Mouse (Mus musculus): ENCODE results near the gene Alx3.

Alx3 gene

GRCm38 (mm10) chr3:107583893-107584292 lies 10.9 kb upstream of the Alx3 start:
- no peak for DNase-seq

- no peak for DNase-seq
Measured at GRCm38 (mm10) chr3:107586504-107586903, 8.3 kb upstream of the Alx3 start.

- no peak for DNase-seq
Measured at GRCm38 (mm10) chr3:107591612-107592011, 3.2 kb upstream of the Alx3 start.

- DNase-seq: no peak
Measured at GRCm38 (mm10) chr3:107593632-107594031, 1.2 kb upstream of the Alx3 start.

GRCm38 (mm10) chr3:107595264-107595937 lies 570 bp downstream of the Alx3 start:
- no peak for DNase-seq

GRCm38 (mm10) chr3:107595938-107596461 lies 1.2 kb downstream of the Alx3 start:
- DNase-seq: no peak

- DNase-seq: no peak
Measured at GRCm38 (mm10) chr3:107596559-107596958, 1.7 kb downstream of the Alx3 start.

GRCm38 (mm10) chr3:107597134-107597533 lies 2.3 kb downstream of the Alx3 start:
- no peak for DNase-seq

- no peak for DNase-seq
Measured at GRCm38 (mm10) chr3:107597586-107598389, 3.0 kb downstream of the Alx3 start.

- DNase-seq: no peak
Measured at GRCm38 (mm10) chr3:107600127-107600526, 5.3 kb downstream of the Alx3 start.

- peak; percentile 57 for DNase-seq
Measured at GRCm38 (mm10) chr3:107605304-107605703, 10.5 kb downstream of the Alx3 start.

- no peak for DNase-seq
Measured at GRCm38 (mm10) chr3:107607221-107607620, 12.4 kb downstream of the Alx3 start.

- DNase-seq: no peak
Measured at GRCm38 (mm10) chr3:107608808-107609207, 14.0 kb downstream of the Alx3 start.

- no peak for DNase-seq
Measured at GRCm38 (mm10) chr3:107609376-107609775, 14.5 kb downstream of the Alx3 start.

GRCm38 (mm10) chr3:107611394-107611793 lies 16.6 kb downstream of the Alx3 start:
- DNase-seq: no peak

GRCm38 (mm10) chr3:107612902-107613525 lies 18.2 kb downstream of the Alx3 start:
- DNase-seq: peak; percentile 68

GRCm38 (mm10) chr3:107617800-107618199 lies 23.0 kb downstream of the Alx3 start:
- DNase-seq: no peak

- no peak for DNase-seq
Measured at GRCm38 (mm10) chr3:107619911-107620310, 25.1 kb downstream of the Alx3 start.

- no peak for DNase-seq
Measured at GRCm38 (mm10) chr3:107621286-107622075, 26.6 kb downstream of the Alx3 start.

GRCm38 (mm10) chr3:107622537-107622936 lies 27.7 kb downstream of the Alx3 start:
- DNase-seq: no peak

- DNase-seq: no peak
Measured at GRCm38 (mm10) chr3:107624424-107624823, 29.6 kb downstream of the Alx3 start.

GRCm38 (mm10) chr3:107625536-107625935 lies 30.7 kb downstream of the Alx3 start:
- no peak for DNase-seq

GRCm38 (mm10) chr3:107626751-107627150 lies 31.9 kb downstream of the Alx3 start:
- no peak for DNase-seq

Measured in thymus, postnatal 14 days (tissue).